Mouse (Mus musculus): ENCODE measurements around the gene Evi2b. TPM values are rescaled to one million over a fixed set of nuclear protein-coding genes. Genes with fewer than 3 reads are reported as not detected.

Gene Evi2b
- total RNA-seq, 2 experiments from 2014 or later = 12.8 to 63.3 TPM

Other genes with a start within 250 kb of the Evi2b start
- not detected in 2 replicates for gene Gm9964, start 226.9 kb downstream of the Evi2b start, total RNA-seq (2015; ENCODE audit: low replicate concordance)
- gene Gm9964, start 226.9 kb downstream of the Evi2b start, total RNA-seq (2017; ENCODE audit: low replicate concordance) = not detected in 2 replicates
- 6.3 and 9.7 TPM in 2 replicates for gene Nf1, start 184.1 kb downstream of the Evi2b start, total RNA-seq (2015; ENCODE audit: low replicate concordance)
- 3.6 and 5.7 TPM in 2 replicates for gene Nf1, start 184.1 kb downstream of the Evi2b start, total RNA-seq (2017; ENCODE audit: low replicate concordance)
- not detected in 2 replicates for gene Omg, start 19.7 kb downstream of the Evi2b start, total RNA-seq (2015; ENCODE audit: low replicate concordance)
- not detected in 2 replicates for gene Omg, start 19.7 kb downstream of the Evi2b start, total RNA-seq (2017; ENCODE audit: low replicate concordance)
- gene Evi2, start 6.8 kb upstream of the Evi2b start, total RNA-seq (2015; ENCODE audit: low replicate concordance) = 5.8 and 30.2 TPM in 2 replicates
- gene Evi2, start 6.8 kb upstream of the Evi2b start, total RNA-seq (2017; ENCODE audit: low replicate concordance) = 1.3 and 4.7 TPM in 2 replicates
- gene Evi2a, start 6.8 kb upstream of the Evi2b start, total RNA-seq (2015; ENCODE audit: low replicate concordance) = 10.8 and 34.8 TPM in 2 replicates
- gene Evi2a, start 6.8 kb upstream of the Evi2b start, total RNA-seq (2017; ENCODE audit: low replicate concordance) = 11.3 and 16.3 TPM in 2 replicates
- gene Rab11fip4, start 67.5 kb upstream of the Evi2b start, total RNA-seq (2015; ENCODE audit: low replicate concordance) = 0.36 and 0.42 TPM in 2 replicates
- 0.23 and 0.51 TPM in 2 replicates for gene Rab11fip4, start 67.5 kb upstream of the Evi2b start, total RNA-seq (2017; ENCODE audit: low replicate concordance)